Mouse (Mus musculus): Measurements from ENCODE around the gene Ntf5.

The Ntf5 gene

GRCm38 (mm10) chr7:45435038-45435437, 21.5 kb downstream of the Ntf5 start:
- DNase-seq (ENCODE audit: low spot score), result peak; percentile 57

GRCm38 (mm10) chr7:45436444-45436843, 22.9 kb downstream of the Ntf5 start:
- DNase-seq (ENCODE audit: low spot score), result no peak

GRCm38 (mm10) chr7:45437046-45437445, 23.6 kb downstream of the Ntf5 start:
- DNase-seq (ENCODE audit: low spot score), result peak; percentile 65

- DNase-seq (ENCODE audit: low spot score), result no peak
Observed at GRCm38 (mm10) chr7:45437521-45438276, 24.2 kb downstream of the Ntf5 start, which contains the start of gene Ruvbl2. Gene Ruvbl2 (minus strand): TSS chr7:45438096.

- DNase-seq (ENCODE audit: low spot score), result no peak
Observed at GRCm38 (mm10) chr7:45443526-45444420, 30.3 kb downstream of the Ntf5 start.

GRCm38 (mm10) chr7:45446589-45446988, 33.1 kb downstream of the Ntf5 start:
- no peak for DNase-seq (ENCODE audit: low spot score)

- peak; percentile 68 for DNase-seq (ENCODE audit: low spot score)
Observed at GRCm38 (mm10) chr7:45447325-45447990, 34.0 kb downstream of the Ntf5 start.

- DNase-seq (ENCODE audit: low spot score), result no peak
Observed at GRCm38 (mm10) chr7:45449974-45450373, 36.5 kb downstream of the Ntf5 start.

GRCm38 (mm10) chr7:45451344-45451982, 38.0 kb downstream of the Ntf5 start:
- DNase-seq (ENCODE audit: low spot score), result peak; percentile 90

- DNase-seq (ENCODE audit: low spot score), result no peak
Observed at GRCm38 (mm10) chr7:45454971-45455370, 41.5 kb downstream of the Ntf5 start.

- DNase-seq (ENCODE audit: low spot score), result no peak
Observed at GRCm38 (mm10) chr7:45455932-45456696, 42.6 kb downstream of the Ntf5 start.

- DNase-seq (ENCODE audit: low spot score), result no peak
Observed at GRCm38 (mm10) chr7:45456721-45457203, 43.3 kb downstream of the Ntf5 start.

- peak; percentile 34 for DNase-seq (ENCODE audit: low spot score)
Observed at GRCm38 (mm10) chr7:45457204-45458060, 43.9 kb downstream of the Ntf5 start.

GRCm38 (mm10) chr7:45458748-45459563, 45.5 kb downstream of the Ntf5 start:
- peak; percentile 88 for DNase-seq (ENCODE audit: low spot score)

GRCm38 (mm10) chr7:45459564-45460140, 46.2 kb downstream of the Ntf5 start, which contains the start of gene Ftl1:
Gene Ftl1 (minus strand): TSS chr7:45459884.
- peak; percentile 99 for DNase-seq (ENCODE audit: low spot score)

GRCm38 (mm10) chr7:45460377-45460776, 46.9 kb downstream of the Ntf5 start:
- DNase-seq (ENCODE audit: low spot score), result no peak

- DNase-seq (ENCODE audit: low spot score), result peak; percentile 65
Observed at GRCm38 (mm10) chr7:45460860-45461314, 47.4 kb downstream of the Ntf5 start.

GRCm38 (mm10) chr7:45461326-45461725, 47.8 kb downstream of the Ntf5 start:
- no peak for DNase-seq (ENCODE audit: low spot score)
